8 mouse cellular contexts compared by ENCODE assay signal in genomic region chr16:38742659-38743131, GRCm38 (mm10). TPM values are rescaled to one million over a fixed set of nuclear protein-coding genes. Genes with fewer than 3 reads are reported as not detected.
DNase-seq lines count a peak whose midpoint lies in the region; ATAC-seq and TF ChIP-seq lines count a peak whose summit lies in the region.

No protein-coding gene starts in this region.

- H3K36me3 ChIP-seq in neural tube, embryonic 11.5 days (ENCODE audit: control insufficient read depth, insufficient read depth, low read length), result no peaks in the 10 kb centered on the region
- no peaks in the 10 kb centered on the region for H3K36me3 ChIP-seq in forebrain, embryonic 15.5 days
- no peaks in the 10 kb centered on the region for H3K36me3 ChIP-seq in lung, postnatal 0 days (ENCODE audit: insufficient read depth, low read length)

- H3K4me3 ChIP-seq in neural tube, embryonic 11.5 days (ENCODE audit: low read depth, low read length), result peak overlapping the region; percentile 62
- H3K4me3 ChIP-seq in forebrain, embryonic 15.5 days, result peak overlapping the region; percentile 72
- peak overlapping the region; percentile 79 for H3K4me3 ChIP-seq in lung, postnatal 0 days (ENCODE audit: low read depth, low read length)

- no peaks in the 10 kb centered on the region for H3K27me3 ChIP-seq in neural tube, embryonic 11.5 days (ENCODE audit: control insufficient read depth, insufficient read depth, low read length)
- H3K27me3 ChIP-seq in forebrain, embryonic 15.5 days, result no peaks in the 10 kb centered on the region
- no peaks in the 10 kb centered on the region for H3K27me3 ChIP-seq in lung, postnatal 0 days (replicated peaks; ENCODE audit: insufficient read depth, low read length)

- 0 out of 2 replicates have a peak overlapping the region, but pooled peaks have one; percentile 21 for H3K27ac ChIP-seq in neural tube, embryonic 11.5 days (ENCODE audit: low read depth, low read length)
- peak overlapping the region; percentile 79 for H3K27ac ChIP-seq in forebrain, embryonic 15.5 days (replicated peaks)
- H3K27ac ChIP-seq in lung, postnatal 0 days (ENCODE audit: low read length), result peak overlapping the region; percentile 82

- TF ChIP-seq CTCF in lung, postnatal 0 days (IDR thresholded peaks at IDR 0.05), result no peak

- no peaks in the 10 kb centered on the region for H3K9me3 ChIP-seq in neural tube, embryonic 11.5 days (ENCODE audit: control insufficient read depth, low read length)
- no peaks in the 10 kb centered on the region for H3K9me3 ChIP-seq in forebrain, embryonic 15.5 days
- no peaks in the 10 kb centered on the region for H3K9me3 ChIP-seq in lung, postnatal 0 days (ENCODE audit: low read length)

- peak overlapping the region; percentile 78 for H3K9ac ChIP-seq in neural tube, embryonic 11.5 days (ENCODE audit: low read length)
- peak overlapping the region; percentile 88 for H3K9ac ChIP-seq in forebrain, embryonic 15.5 days (replicated peaks)
- peak overlapping the region; percentile 76 for H3K9ac ChIP-seq in lung, postnatal 0 days (replicated peaks; ENCODE audit: low read depth)

- no peak for TF ChIP-seq EP300 in lung, postnatal 0 days (IDR thresholded peaks at IDR 0.05)

- no peak for DNase-seq in neural tube, embryonic 11.5 days (ENCODE audit: low spot score)
- no peak for DNase-seq in neural tube, embryonic 10.5 days (ENCODE audit: extremely low spot score, low spot score)
- peak; percentile 65 for DNase-seq in brain, adult 2 months (ENCODE audit: low read depth, low spot score)
- DNase-seq in lung, postnatal 0 days (ENCODE audit: low spot score), result peak; percentile 67
- DNase-seq in right cerebral cortex, adult 2 months (ENCODE audit: low spot score in 2 of 2), result peak; percentile 40 to 62
- DNase-seq in gastrocnemius, postnatal 4 days (ENCODE audit: low spot score in 2 of 2), result no peak

- H3K4me2 ChIP-seq in neural tube, embryonic 11.5 days (ENCODE audit: low read depth), result peak overlapping the region; percentile 65
- H3K4me2 ChIP-seq in forebrain, embryonic 15.5 days (replicated peaks), result peak overlapping the region; percentile 80
- peak overlapping the region; percentile 86 for H3K4me2 ChIP-seq in lung, postnatal 0 days (replicated peaks; ENCODE audit: low read depth, low read length)

- ATAC-seq in neural tube, embryonic 11.5 days (ENCODE audit: insufficient read depth, low FRiP score, low TSS enrichment), result peak; percentile 60
- ATAC-seq in forebrain, embryonic 15.5 days (replicated peaks), result peak; percentile 77
- peak; percentile 87 for ATAC-seq in inflammation-experienced regulatory T-cells, adult 6 months
- peak; percentile 35 for ATAC-seq in lung, postnatal 0 days

- WGBS in neural tube, embryonic 11.5 days, result 2% methylated on average over 13 of the region's 13 CpGs
- WGBS in forebrain, embryonic 15.5 days, result under 1% methylated on average over 13 of the region's 13 CpGs
- WGBS in lung, postnatal 0 days, result under 1% methylated on average over 13 of the region's 13 CpGs

- peaks cover 5% of the 10 kb centered on the region; the same call in 1 of the 2 replicates for H3K4me1 ChIP-seq in neural tube, embryonic 11.5 days (ENCODE audit: control insufficient read depth, insufficient read depth, low read length)
- H3K4me1 ChIP-seq in forebrain, embryonic 15.5 days, result peaks cover 12% of the 10 kb centered on the region
- no peaks in the 10 kb centered on the region for H3K4me1 ChIP-seq in lung, postnatal 0 days (ENCODE audit: insufficient read depth, low read depth, low read length)

RNA-seq across cellular contexts. Expression of gene B4galt4, which starts 0.6 kb away (rescaled TPM):
- polyA plus RNA-seq in neural tube, embryonic 11.5 days (2014; fragmentation: Nextera tagmentation; extraction: Ambion mirVana), result 21.5 and 23.7 TPM in 2 replicates
- polyA plus RNA-seq in forebrain, embryonic 15.5 days (2015; fragmentation: Nextera tagmentation; extraction: Ambion mirVana), result 24.5 and 27.4 TPM in 2 replicates
- 10 to 100 TPM in 2 of 3 experiments, 1 to 10 TPM in 1; 7.1 to 14.7 (median 14.3) TPM for polyA plus RNA-seq in inflammation-experienced regulatory T-cells, adult 6 months (2017; shearing (Covaris generic))
- polyA plus RNA-seq in lung, postnatal 0 days (2015; fragmentation: Nextera tagmentation; extraction: Ambion mirVana), result 49.0 and 50.0 TPM in 2 replicates
- total RNA-seq in gastrocnemius, postnatal 4 days (2021), result 1 to 10 TPM; 6.8 to 8.5 TPM

RNA-seq across cellular contexts. Expression of gene Arhgap31, which starts 29.6 kb away (rescaled TPM):
- polyA plus RNA-seq in neural tube, embryonic 11.5 days (2014; fragmentation: Nextera tagmentation; extraction: Ambion mirVana), result 7.7 and 8.7 TPM in 2 replicates
- 3.4 and 3.6 TPM in 2 replicates for polyA plus RNA-seq in forebrain, embryonic 15.5 days (2015; fragmentation: Nextera tagmentation; extraction: Ambion mirVana)
- 10 to 100 TPM; 16.4 to 26.3 (median 23.6) TPM for polyA plus RNA-seq in inflammation-experienced regulatory T-cells, adult 6 months (2017; shearing (Covaris generic))
- 19.2 and 23.6 TPM in 2 replicates for polyA plus RNA-seq in lung, postnatal 0 days (2015; fragmentation: Nextera tagmentation; extraction: Ambion mirVana)
- total RNA-seq in gastrocnemius, postnatal 4 days (2021), result 10 to 100 TPM; 30.1 to 31.2 TPM

RNA-seq across cellular contexts. Expression of gene Upk1b, which starts 57.4 kb away (rescaled TPM):
- polyA plus RNA-seq in neural tube, embryonic 11.5 days (2014; fragmentation: Nextera tagmentation; extraction: Ambion mirVana), result 1.6 and 1.8 TPM in 2 replicates
- polyA plus RNA-seq in forebrain, embryonic 15.5 days (2015; fragmentation: Nextera tagmentation; extraction: Ambion mirVana), result 0.19 TPM in 1 of 2 replicates, not detected in the other
- not detected for polyA plus RNA-seq in inflammation-experienced regulatory T-cells, adult 6 months (2017; shearing (Covaris generic))
- polyA plus RNA-seq in lung, postnatal 0 days (2015; fragmentation: Nextera tagmentation; extraction: Ambion mirVana), result 61.3 and 71.6 TPM in 2 replicates
- total RNA-seq in gastrocnemius, postnatal 4 days (2021), result under 1 TPM in 1 of 2 experiments, not detected in 1; 0.49 TPM

Comparison
In these comparisons a context has a peak if more than half of its experiments do, and no peak if none do; other contexts are left out.
1. ATAC-seq: peak in every context shown above with its lines; median percentile 87 in inflammation-experienced regulatory T-cells, adult 6 months; 77 in forebrain, embryonic 15.5 days; 60 in neural tube, embryonic 11.5 days; 35 in lung, postnatal 0 days.
2. DNase-seq: peak in brain, adult 2 months (single experiment), lung, postnatal 0 days (single experiment) and right cerebral cortex, adult 2 months (2 of 2); none in neural tube, embryonic 11.5 days (single experiment), neural tube, embryonic 10.5 days (single experiment) and gastrocnemius, postnatal 4 days (0 of 2).
3. H3K27ac ChIP-seq: peak in every context shown above with its lines; median percentile 82 in lung, postnatal 0 days; 79 in forebrain, embryonic 15.5 days; 21 in neural tube, embryonic 11.5 days.
4. RNA of gene Upk1b, which starts 57.4 kb away (polyA plus RNA-seq): 61.3 to 71.6 TPM in lung, postnatal 0 days; 1.6 to 1.8 TPM in neural tube, embryonic 11.5 days, 0.19 TPM in forebrain, embryonic 15.5 days and not detected in inflammation-experienced regulatory T-cells, adult 6 months; every median in the first group is over 10 times any median in the second.
5. Peak in every context shown above with its lines, with median percentiles within 50 percentile points of each other: H3K4me2 ChIP-seq, H3K4me3 ChIP-seq and H3K9ac ChIP-seq.